Mouse (Mus musculus) intestine, postnatal 0 days (tissue): Measurements from ENCODE around the gene Dolk. TPM values are rescaled to one million over a fixed set of nuclear protein-coding genes. Genes with fewer than 3 reads are reported as not detected.

Experiments used
- ATAC-seq: fragments of 200-750 bp; cut with Nextera tagmentation; 2 replicates; pipeline ENCODE4 v1.8.0; 2017; ENCODE audit warnings: mild to moderate bottlenecking, moderate TSS enrichment, moderate library complexity
- H3K27ac ChIP-seq: fragments of 300-500 bp; sonication (generic); 2 replicates; pipeline ENCODE4 v1.5.1; 2014; ENCODE audit warnings: mild to moderate bottlenecking, low read depth, low read length, moderate library complexity
- H3K27me3 ChIP-seq: fragments of 300-500 bp; sonication (generic); replicated peaks from 2 replicates; pipeline ENCODE4 v1.6.1; 2014; ENCODE audit warnings: low read length, mixed read lengths; ENCODE audit not compliant: control insufficient read depth, insufficient read depth
- H3K36me3 ChIP-seq: fragments of 300-500 bp; sonication (generic); 2 replicates; pipeline ENCODE4 v1.6.1; 2014; ENCODE audit warnings: mild to moderate bottlenecking, moderate library complexity; ENCODE audit not compliant: control insufficient read depth, insufficient read depth
- H3K4me1 ChIP-seq: fragments of 300-500 bp; sonication (generic); replicated peaks from 2 replicates; pipeline ENCODE4 v1.6.1; 2014; ENCODE audit warnings: antibody characterized with exemption, low read length, mixed read lengths; ENCODE audit not compliant: control insufficient read depth, insufficient read depth
- H3K4me2 ChIP-seq: fragments of 300-500 bp; sonication (generic); replicated peaks from 2 replicates; pipeline ENCODE4 v1.6.1; 2014; ENCODE audit warnings: low read depth, mild to moderate bottlenecking, moderate library complexity
- H3K4me3 ChIP-seq: fragments of 300-500 bp; sonication (generic); 2 replicates; pipeline ENCODE4 v1.5.1; 2014; ENCODE audit warnings: low read depth, low read length
- H3K9ac ChIP-seq: fragments of 300-500 bp; sonication (generic); 2 replicates; pipeline ENCODE4 v1.6.1; 2014; ENCODE audit warnings: mild to moderate bottlenecking, low read depth, low read length
- H3K9me3 ChIP-seq: fragments of 300-500 bp; sonication (generic); 2 replicates; pipeline ENCODE4 v1.6.1; 2016; ENCODE audit warnings: mixed run types; ENCODE audit not compliant: control insufficient read depth
- CTCF ChIP-seq: sonication (generic); IDR thresholded peaks from 2 replicates; pipeline ENCODE4 v1.5.1; 2016; ENCODE audit warnings: low read depth, mild to moderate bottlenecking, control low read depth, antibody characterized with exemption, moderate library complexity
- WGBS: fragments of 180-500 bp; shearing (Covaris S2); extraction: QIAGEN DNeasy Blood & Tissue Kit; methylation state at CpG from one replicate; pipeline ENCODE4 v1.1.7; 2014; 5-methylcytosine and 5-hydroxymethylcytosine counted together
- polyA plus RNA-seq: library from polyadenylated mRNA; unstranded; fragments of >200 nt; fragmentation: Nextera tagmentation; extraction: Ambion mirVana; gene quantifications from 2 replicates; pipeline ENCODE4 v1.2.1, GENCODE M21; 2015

The Dolk gene
- polyA plus RNA-seq, 1 experiment from 2014 or later = 23.7 TPM

GRCm38 (mm10) chr2:30299525-30299924, 13.4 kb upstream of the Dolk start:
- 72% methylated on average over 3 of the region's 3 CpGs for WGBS

GRCm38 (mm10) chr2:30287027-30287373, 866 bp upstream of the Dolk start:
- Histone ChIP-seq H3K4me1 (peaks cover 7% of the 10 kb centered on the region; the same call in 1 of the 2 replicates), H3K27ac (0 out of 2 replicates have a peak overlapping the region, but pooled peaks have one; percentile 42), H3K9ac (peak overlapping the region; percentile 70), H3K36me3 (peaks cover 5% of the 10 kb centered on the region; the same call in 1 of the 2 replicates), H3K9me3 (no peaks in the 10 kb centered on the region), H3K4me2 (peak overlapping the region; percentile 93), H3K27me3 (no peaks in the 10 kb centered on the region), H3K4me3 (peak overlapping the region; percentile 87)
- TF ChIP-seq CTCF = 0 out of 2 replicates have a peak, but pooled peaks have one; percentile 29
- no peak for ATAC-seq
- WGBS = 0% methylated on average over 10 of the region's 10 CpGs

More at GRCm38 (mm10) chr2:30299525-30299924, 13.4 kb upstream of the Dolk start:
- no peak overlapping the region for H3K4me2 ChIP-seq
- H3K9me3 ChIP-seq = no peaks in the 10 kb centered on the region
- H3K4me3 ChIP-seq = no peak overlapping the region
- H3K9ac ChIP-seq = no peak overlapping the region
- H3K27ac ChIP-seq = no peak overlapping the region
- TF ChIP-seq CTCF = peak; percentile 61
- H3K36me3 ChIP-seq = peaks cover 53% of the 10 kb centered on the region
- no peaks in the 10 kb centered on the region for H3K4me1 ChIP-seq
- no peaks in the 10 kb centered on the region for H3K27me3 ChIP-seq
- no peak for ATAC-seq

DNA sequence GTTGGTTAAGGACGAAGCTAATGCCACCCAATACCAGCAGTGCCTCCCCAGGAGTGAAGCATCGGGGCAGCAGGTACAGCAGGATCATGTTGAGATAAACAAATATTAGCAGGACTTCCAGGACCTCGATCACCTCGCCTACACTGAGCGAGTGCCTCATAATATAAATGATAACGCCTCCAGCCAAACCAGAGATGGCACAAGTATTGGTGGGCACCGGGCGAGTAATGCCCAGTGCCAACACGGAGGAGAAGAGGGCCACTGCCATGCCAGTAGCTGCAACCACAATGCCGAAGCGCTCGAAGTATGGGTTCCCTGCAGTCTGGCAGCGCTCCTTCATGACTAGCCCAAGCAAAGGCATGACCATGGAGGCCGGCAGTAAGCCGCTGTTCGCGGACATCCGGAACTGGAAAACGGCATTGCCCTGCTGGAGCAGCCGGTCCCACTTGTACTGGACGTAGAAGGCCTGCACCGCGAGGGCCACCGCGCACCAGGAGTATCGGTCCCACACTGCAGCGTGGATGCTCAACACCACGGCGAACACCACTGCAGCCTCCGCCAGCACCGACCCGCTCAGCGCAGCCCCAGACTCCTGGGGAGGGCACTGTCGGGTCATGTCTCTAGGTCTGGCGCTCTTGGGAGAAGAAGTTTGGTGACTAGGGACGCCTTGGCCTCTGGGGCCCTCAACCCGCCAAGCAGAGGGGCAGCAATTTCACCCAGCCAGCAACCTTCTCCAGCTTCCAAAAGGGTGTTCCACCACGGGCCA, 535 bp downstream of the Dolk start:
- peak overlapping the region; percentile 87 for H3K4me3 ChIP-seq
- H3K27me3 ChIP-seq = no peaks in the 10 kb centered on the region
- peaks cover 5% of the 10 kb centered on the region; the same call in 1 of the 2 replicates for H3K36me3 ChIP-seq
- 10% methylated on average over 38 of the region's 38 CpGs for WGBS
- H3K9ac ChIP-seq = peak overlapping the region; percentile 70
- peak overlapping the region; percentile 93 for H3K4me2 ChIP-seq
- no peak overlapping the region for H3K27ac ChIP-seq
- TF ChIP-seq CTCF = 0 out of 2 replicates have a peak, but pooled peaks have one; percentile 1
- peak; percentile 46 for ATAC-seq
- H3K4me1 ChIP-seq = peaks cover 7% of the 10 kb centered on the region; the same call in 1 of the 2 replicates
- H3K9me3 ChIP-seq = no peaks in the 10 kb centered on the region

GRCm38 (mm10) chr2:30285004-30285403, 1.1 kb downstream of the Dolk start:
- no peak for TF ChIP-seq CTCF
- peak overlapping the region; percentile 87 for H3K4me3 ChIP-seq
- peaks cover 7% of the 10 kb centered on the region; the same call in 1 of the 2 replicates for H3K4me1 ChIP-seq
- H3K27me3 ChIP-seq = no peaks in the 10 kb centered on the region
- H3K9ac ChIP-seq = 0 out of 2 replicates have a peak overlapping the region, but pooled peaks have one; percentile 70
- 87% methylated on average over 5 of the region's 5 CpGs for WGBS
- H3K9me3 ChIP-seq = no peaks in the 10 kb centered on the region
- H3K27ac ChIP-seq = no peak overlapping the region
- H3K4me2 ChIP-seq = peak overlapping the region; percentile 93
- 0 out of 2 replicates have a peak, but pooled peaks cover 5% of the 10 kb centered on the region for H3K36me3 ChIP-seq
- ATAC-seq = no peak

DNA sequence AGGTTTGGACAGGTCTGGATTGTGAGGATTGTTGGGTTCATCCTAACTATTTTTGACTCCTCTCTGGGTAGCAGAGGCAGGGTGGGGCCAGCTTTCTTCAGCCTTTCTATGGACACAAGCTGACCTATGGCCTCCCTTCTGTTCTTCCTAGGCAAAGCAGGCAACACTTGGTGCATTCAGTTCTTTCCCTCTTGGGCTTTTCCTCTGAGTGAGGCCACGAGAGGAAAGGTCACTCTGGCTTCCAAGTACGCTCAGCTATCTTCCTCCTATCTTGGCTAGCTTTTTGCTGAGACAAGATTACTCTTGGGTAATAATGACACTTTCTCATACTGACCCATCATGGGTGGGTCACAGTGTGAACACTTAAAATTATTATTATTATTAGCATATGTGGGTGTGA, 2.9 kb downstream of the Dolk start:
- 60% methylated on average over 2 of the region's 2 CpGs for WGBS
- Histone ChIP-seq H3K4me1 (peaks cover 7% of the 10 kb centered on the region; the same call in 1 of the 2 replicates), H3K9ac (no peak overlapping the region), H3K9me3 (no peaks in the 10 kb centered on the region), H3K36me3 (0 out of 2 replicates have a peak, but pooled peaks cover 5% of the 10 kb centered on the region), H3K4me3 (no peak overlapping the region), H3K4me2 (no peak overlapping the region), H3K27ac (peak overlapping the region; percentile 15; the same call in 1 of the 2 replicates), H3K27me3 (no peaks in the 10 kb centered on the region)
- no peak for ATAC-seq
- no peak for TF ChIP-seq CTCF

GRCm38 (mm10) chr2:30281651-30282050, 4.5 kb downstream of the Dolk start:
- Histone ChIP-seq H3K27me3 (no peaks in the 10 kb centered on the region), H3K9ac (no peak overlapping the region), H3K4me2 (no peak overlapping the region), H3K4me1 (peaks cover 7% of the 10 kb centered on the region; the same call in 1 of the 2 replicates), H3K9me3 (no peaks in the 10 kb centered on the region), H3K27ac (no peak overlapping the region), H3K36me3 (0 out of 2 replicates have a peak, but pooled peaks cover 5% of the 10 kb centered on the region), H3K4me3 (no peak overlapping the region)
- no peak for TF ChIP-seq CTCF
- 61% methylated on average over 3 of the region's 3 CpGs for WGBS
- ATAC-seq = no peak
